Mouse (Mus musculus): Measurements from ENCODE around the gene Acer3. TPM values are rescaled to one million over a fixed set of nuclear protein-coding genes. Genes with fewer than 3 reads are reported as not detected.
A peak's percentile ranks its signal among the peaks of the same experiment; 100 is the strongest.

Acer3 gene
- total RNA-seq (2021) (10 to 100 TPM; 10.7 to 22.0 TPM), polyA plus RNA-seq (2012; rRNA removed) (1.2 and 1.3 TPM in 2 replicates)
- long read RNA-seq, full-length matches to known transcripts = 7 of 8 reads
- long read RNA-seq, partial matches to known transcripts = 0 of 8 reads
- long read RNA-seq, other reads (novel, unspliced or antisense) = 1 of 8 reads

- no peak for DNase-seq
Measured at GRCm38 (mm10) chr7:98321083-98321482, at the start of gene Acer3. Gene Acer3, minus strand, starts transcription at chr7:98321208.

DNA sequence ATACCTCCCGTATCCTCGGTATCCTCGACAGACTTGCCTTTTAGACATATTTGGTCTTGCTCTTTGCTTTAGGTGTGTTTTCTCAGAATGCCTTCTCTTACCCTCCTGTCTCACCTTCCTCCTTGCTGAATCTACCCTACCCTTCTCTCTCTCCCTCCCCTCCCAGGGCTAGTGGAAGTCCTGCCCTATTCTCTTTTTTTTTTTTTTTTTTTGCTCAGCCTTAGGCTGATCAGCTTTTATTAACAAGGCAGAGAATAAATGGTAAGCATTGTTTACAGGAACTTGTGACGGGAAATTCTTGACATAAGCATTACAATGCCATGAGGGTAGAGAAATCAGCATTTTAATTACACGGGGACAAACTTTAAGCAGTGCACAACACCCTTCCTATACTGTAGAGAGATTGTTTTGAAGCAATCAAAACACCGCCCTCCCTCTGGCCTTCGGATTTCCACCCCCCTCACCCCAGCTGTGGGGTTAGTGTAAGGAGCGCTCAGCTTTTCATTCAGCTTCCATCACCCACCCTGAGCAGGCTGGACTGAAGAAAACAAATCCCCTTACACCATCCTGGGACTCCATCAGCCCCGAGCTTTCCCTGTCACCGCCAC lies 48.9 kb upstream of the Acer3 start:
- DNase-seq = no peak

DNA sequence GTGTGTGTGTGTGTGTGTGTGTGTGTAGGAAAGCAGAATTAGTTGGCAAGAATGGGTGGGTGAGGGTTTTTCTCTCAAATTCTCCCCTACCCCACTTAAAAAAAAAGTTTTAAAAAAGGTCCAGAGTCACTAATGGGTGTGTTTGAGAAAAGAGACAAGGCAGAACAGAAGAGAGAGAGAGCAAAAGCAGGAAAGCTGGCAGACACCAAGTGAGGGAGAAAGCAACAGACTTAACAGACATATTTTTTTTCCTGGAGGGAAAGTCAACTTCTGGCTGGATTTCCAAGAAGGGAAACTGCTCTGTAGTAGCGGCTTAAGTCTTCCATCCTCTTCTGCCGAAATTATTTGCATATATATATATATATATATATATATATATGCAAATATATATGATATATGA lies 40.7 kb upstream of the Acer3 start:
- no peak for DNase-seq

GRCm38 (mm10) chr7:98361063-98361652 lies 40.1 kb upstream of the Acer3 start, which contains the start of gene Tsku:
Gene Tsku, minus strand, starts transcription at chr7:98361328.
- peak; percentile 95 for DNase-seq

GRCm38 (mm10) chr7:98360621-98360990 lies 39.6 kb upstream of the Acer3 start:
- DNase-seq = no peak

DNA sequence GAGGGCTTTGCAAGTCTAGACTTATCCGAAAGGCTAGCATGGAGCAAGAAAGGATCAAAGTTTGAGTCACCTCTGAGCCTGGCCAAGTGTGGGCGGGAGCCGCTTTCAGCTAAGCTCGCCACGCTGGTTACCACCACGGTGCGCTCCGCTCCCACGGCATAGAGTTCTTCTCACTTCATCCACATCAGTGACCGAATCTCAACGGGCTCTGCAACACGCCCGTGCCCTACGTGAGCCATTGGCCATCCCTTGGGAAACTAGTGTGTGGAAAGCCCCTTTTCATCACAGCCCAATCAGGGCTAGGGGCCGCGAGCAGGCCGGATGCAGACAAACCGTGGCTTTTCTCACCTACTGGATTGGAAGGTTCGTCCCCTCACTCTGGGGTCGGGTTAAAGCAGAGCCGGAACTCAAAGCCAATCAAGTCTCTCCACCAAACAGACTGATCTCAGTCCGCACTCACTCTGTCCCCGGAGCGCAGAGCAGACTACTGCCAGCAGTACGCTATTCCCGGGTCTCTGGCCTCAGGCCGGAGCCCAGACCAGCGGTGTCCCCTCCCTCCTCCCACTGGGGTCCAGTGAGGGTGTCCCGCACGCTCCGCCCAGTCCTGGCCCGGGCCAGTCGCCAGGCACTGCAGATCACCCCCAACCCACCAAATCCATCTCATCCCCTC lies 39.1 kb upstream of the Acer3 start:
- peak; percentile 81 for DNase-seq

DNA sequence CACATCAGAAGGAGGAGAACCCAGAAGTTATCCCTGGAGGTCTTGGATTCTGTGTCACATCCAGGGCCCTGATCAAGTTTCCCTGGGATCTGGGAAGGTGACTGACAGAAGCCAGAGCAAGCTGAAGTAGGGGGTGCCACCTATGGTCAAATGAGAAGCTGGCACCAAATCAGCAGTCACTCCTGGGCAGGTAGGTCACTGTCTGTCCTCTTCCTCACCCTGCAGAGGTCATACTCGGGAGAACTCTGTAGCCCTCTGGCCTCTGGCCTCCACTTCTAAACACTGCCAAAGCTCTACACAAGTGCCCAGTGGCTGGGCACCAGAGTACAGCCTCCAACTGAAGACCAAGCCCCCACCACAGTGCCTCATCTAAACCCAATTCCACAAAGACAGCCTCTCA lies 37.0 kb upstream of the Acer3 start:
- DNase-seq = no peak

DNA sequence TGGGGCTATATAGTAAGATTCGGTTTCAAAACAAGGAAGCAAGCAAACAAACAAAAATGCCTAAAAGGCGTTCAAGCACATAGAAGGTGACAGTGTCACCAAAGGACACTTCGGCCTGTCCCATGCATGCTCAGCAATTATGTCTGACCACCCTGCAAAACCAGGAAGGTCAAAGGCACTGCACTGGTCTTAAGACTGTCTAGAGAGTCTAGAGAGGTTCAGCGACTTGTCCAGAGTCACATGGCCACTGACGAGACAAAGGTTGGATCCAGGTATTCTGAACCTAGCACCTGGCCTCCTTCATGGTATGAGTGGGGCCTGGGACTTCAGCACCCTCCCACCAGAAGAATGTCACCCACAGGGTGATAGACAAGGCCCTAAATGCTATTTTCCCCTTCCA lies 36.3 kb upstream of the Acer3 start:
- no peak for DNase-seq

- DNase-seq = no peak
Measured at GRCm38 (mm10) chr7:98354921-98355310, 33.9 kb upstream of the Acer3 start.

GRCm38 (mm10) chr7:98354160-98354920 lies 33.3 kb upstream of the Acer3 start:
- no peak for DNase-seq

- DNase-seq = no peak
Measured at GRCm38 (mm10) chr7:98353616-98354015, 32.6 kb upstream of the Acer3 start.

DNA sequence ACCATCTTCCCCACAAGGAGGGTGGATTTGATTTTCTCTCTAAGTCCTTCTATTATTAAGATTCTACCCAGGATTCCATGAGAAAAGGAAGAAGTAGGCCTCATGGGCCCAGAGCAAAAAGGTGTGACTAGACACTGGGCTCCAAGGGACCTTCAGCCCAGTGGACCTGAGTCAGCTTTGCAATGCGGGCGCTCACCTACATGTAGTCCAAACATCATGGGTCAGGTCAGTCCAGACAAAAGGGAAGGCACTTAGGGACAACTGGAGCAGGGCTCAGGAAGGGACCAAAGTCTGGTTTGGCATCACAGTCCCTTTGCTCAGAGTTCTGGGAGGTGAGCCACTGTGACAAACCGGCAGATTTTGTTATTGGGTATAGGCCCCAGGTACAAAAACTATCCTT lies 30.5 kb upstream of the Acer3 start:
- DNase-seq = no peak

DNA sequence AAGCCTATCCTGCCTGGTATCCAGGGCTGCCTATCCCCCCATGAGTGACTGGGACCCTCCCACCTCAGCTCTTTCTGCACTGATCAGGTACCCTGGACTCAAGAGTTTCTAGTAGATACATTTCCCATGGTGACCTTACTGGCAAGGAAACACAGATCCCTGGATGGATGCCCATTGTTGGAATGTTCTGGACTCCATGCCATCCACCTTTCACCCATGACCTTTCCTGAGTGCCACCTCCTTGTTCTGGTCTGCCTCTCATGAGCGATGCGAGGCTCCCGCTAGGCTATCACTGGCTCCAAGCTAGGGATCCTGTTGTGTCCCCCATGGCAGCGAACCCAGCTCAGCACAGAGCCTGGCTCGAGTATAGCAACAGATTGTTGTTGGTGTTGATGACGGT lies 28.8 kb upstream of the Acer3 start:
- DNase-seq = no peak

- peak; percentile 86 for DNase-seq
Measured at GRCm38 (mm10) chr7:98349096-98349495, 28.1 kb upstream of the Acer3 start.

DNA sequence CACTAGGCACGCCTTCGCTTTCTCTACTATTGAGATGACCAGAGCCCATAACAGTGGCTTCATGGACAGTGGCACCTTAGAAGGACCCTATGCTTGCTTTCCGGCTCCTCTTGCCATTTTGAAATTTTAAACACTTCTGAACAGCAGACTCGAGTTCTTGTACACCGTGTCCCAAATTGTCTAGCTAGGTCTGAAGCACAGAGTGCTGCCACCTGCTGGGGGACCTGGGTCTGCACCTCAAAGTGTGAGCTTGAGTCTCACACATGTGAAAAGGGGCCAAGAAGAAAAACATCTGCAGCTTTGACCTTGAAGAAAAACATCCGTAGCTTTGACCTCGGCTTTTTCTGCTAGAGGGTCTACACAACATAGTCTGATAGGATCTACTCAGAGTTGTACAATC lies 27.0 kb upstream of the Acer3 start:
- DNase-seq = peak; percentile 58

DNA sequence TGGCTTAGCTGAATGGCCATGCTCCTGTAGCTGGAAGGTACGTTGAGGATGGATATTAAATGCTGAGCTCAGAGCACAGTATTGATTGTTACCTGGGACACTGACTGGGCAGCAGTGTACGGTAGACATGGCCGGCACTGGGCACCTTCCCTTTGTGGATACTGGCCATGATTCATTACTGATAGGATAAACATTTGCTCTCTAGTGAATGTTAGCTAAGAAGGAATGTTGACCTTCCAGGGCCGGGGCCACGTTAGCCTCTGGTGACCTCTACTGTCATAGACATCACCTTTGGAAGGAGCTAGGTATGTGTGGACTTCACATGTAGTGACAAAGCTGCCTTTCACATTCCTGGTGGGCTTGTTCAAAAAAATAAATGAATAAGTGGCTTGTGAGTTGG lies 26.5 kb upstream of the Acer3 start:
- DNase-seq = no peak

GRCm38 (mm10) chr7:98345036-98345435 lies 24.0 kb upstream of the Acer3 start:
- no peak for DNase-seq

GRCm38 (mm10) chr7:98344361-98344760 lies 23.4 kb upstream of the Acer3 start:
- peak; percentile 39 for DNase-seq

DNA sequence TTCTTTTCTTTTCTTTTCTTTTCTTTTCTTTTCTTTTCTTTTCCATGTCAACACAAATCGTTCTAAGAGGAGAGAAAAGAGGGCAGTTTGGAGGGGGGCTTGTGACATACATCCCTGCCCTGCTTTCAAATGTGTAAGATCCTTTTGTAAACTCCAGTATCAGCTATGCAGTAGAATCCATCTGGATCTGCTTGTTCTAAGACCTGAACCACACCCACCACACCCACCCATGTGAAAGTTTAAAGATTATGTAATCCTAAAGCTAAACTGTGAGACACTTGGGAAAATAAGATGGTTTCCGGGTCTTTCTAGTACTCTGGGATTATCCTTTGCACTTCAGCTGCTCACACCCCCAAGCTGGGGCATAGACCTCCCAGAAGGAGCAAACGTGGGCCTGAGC lies 21.2 kb upstream of the Acer3 start:
- DNase-seq = no peak

- DNase-seq = peak; percentile 80
Measured at GRCm38 (mm10) chr7:98341475-98341874, 20.5 kb upstream of the Acer3 start.

DNA sequence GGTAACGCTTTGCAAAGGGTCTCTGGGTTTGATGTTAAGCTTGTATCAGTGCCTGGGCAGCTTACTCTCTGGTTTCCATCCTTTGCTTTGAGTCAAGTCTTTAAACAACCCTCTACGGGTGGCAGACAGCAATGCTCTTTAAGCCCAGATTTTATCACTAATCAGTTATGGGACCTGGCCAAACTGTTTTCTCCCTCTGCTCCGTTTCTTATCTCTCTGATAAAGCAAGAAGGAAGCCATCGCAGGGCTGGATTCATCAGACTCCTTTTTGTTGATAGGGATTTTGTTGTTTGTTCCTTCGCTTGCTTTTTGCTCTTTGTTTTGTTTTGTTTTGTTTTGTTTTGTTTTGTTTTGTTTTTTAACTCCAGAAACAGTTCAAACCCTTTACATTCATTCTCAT lies 19.3 kb upstream of the Acer3 start:
- no peak for DNase-seq

- no peak for DNase-seq
Measured at GRCm38 (mm10) chr7:98333987-98334386, 13.0 kb upstream of the Acer3 start.

DNA sequence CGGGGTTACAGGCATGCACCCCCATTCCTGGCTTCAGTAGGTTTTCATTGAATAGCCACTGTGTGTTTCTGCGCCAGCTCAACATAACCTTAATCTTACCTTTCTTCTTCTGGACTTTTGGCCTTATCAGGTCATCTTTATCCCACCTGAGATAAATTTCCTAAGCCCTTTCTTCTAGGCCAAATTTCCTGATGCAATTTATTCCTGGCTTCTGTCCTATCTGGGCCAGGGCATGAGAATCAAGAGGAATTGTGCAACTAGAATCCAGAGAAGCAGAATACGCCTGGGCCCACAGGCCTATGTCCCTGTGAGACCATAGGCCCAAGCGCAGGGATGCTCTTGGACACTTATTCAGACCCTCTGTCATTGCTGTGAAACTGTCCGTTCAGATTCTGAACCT lies 12.5 kb upstream of the Acer3 start:
- DNase-seq = no peak
